Mouse (Mus musculus) forebrain, embryonic 11.5 days (tissue): ENCODE data around the gene Hormad2. TPM values are rescaled to one million over a fixed set of nuclear protein-coding genes. Genes with fewer than 3 reads are reported as not detected.

Source experiments
- ATAC-seq: fragments of 200-750 bp; cut with Nextera tagmentation; replicated peaks from 2 replicates; pipeline ENCODE4 v1.8.0; 2017; ENCODE audit warnings: moderate TSS enrichment; ENCODE audit not compliant: low FRiP score
- DNase-seq: peaks from one replicate; pipeline ENCODE4 v3.0.0-alpha.2; 2017; ENCODE audit warnings: low spot score
- H3K27ac ChIP-seq: fragments of 300-500 bp; sonication (generic); 2 replicates; pipeline ENCODE4 v1.5.1; 2014; ENCODE audit warnings: low read depth, low read length
- H3K27me3 ChIP-seq: fragments of 300-500 bp; sonication (generic); 2 replicates; pipeline ENCODE4 v1.6.1; 2014; ENCODE audit warnings: mild to moderate bottlenecking, low read length, mixed read lengths; ENCODE audit not compliant: control insufficient read depth, insufficient read depth
- H3K36me3 ChIP-seq: fragments of 300-500 bp; sonication (generic); 2 replicates; pipeline ENCODE4 v1.6.1; 2014; ENCODE audit warnings: mild to moderate bottlenecking, low read length, moderate library complexity, mixed read lengths; ENCODE audit not compliant: control insufficient read depth, insufficient read depth
- H3K4me1 ChIP-seq: fragments of 300-500 bp; sonication (generic); replicated peaks from 2 replicates; pipeline ENCODE4 v1.6.1; 2014; ENCODE audit warnings: low read length, mixed read lengths; ENCODE audit not compliant: control insufficient read depth, insufficient read depth
- H3K4me2 ChIP-seq: fragments of 300-500 bp; sonication (generic); 2 replicates; pipeline ENCODE4 v1.6.1; 2014; ENCODE audit warnings: low read depth, mild to moderate bottlenecking, low read length, moderate library complexity, mixed read lengths; ENCODE audit not compliant: severe bottlenecking
- H3K4me3 ChIP-seq: fragments of 300-500 bp; sonication (generic); 2 replicates; pipeline ENCODE4 v1.5.1; 2014; ENCODE audit warnings: low read depth, low read length
- H3K9ac ChIP-seq: fragments of 300-500 bp; sonication (generic); 2 replicates; pipeline ENCODE4 v1.6.1; 2014; ENCODE audit warnings: low read length
- H3K9me3 ChIP-seq: fragments of 300-500 bp; sonication (generic); 2 replicates; pipeline ENCODE4 v1.6.1; 2016; ENCODE audit warnings: low read length, mixed read lengths; ENCODE audit not compliant: control insufficient read depth
- WGBS: fragments of 180-500 bp; shearing (Covaris S2); extraction: QIAGEN DNeasy Blood & Tissue Kit; methylation state at CpG from one replicate; pipeline ENCODE4 v1.1.7; 2014; 5-methylcytosine and 5-hydroxymethylcytosine counted together
- polyA plus RNA-seq: library from polyadenylated mRNA; unstranded; fragments of >200 nt; fragmentation: Nextera tagmentation; extraction: Ambion mirVana; gene quantifications from 2 replicates; pipeline ENCODE4 v1.2.1, GENCODE M21; 2014

Hormad2 gene
- polyA plus RNA-seq, 1 experiment from 2014 or later: 0.57 TPM

GRCm38 (mm10) chr11:4472464-4473179 lies 31.7 kb upstream of the Hormad2 start:
- 81% methylated on average over 7 of the region's 7 CpGs for WGBS
- Histone ChIP-seq H3K4me1 (no peaks in the 10 kb centered on the region), H3K27ac (no peak overlapping the region), H3K36me3 (no peaks in the 10 kb centered on the region), H3K4me3 (no peak overlapping the region), H3K27me3 (no peaks in the 10 kb centered on the region), H3K9me3 (no peaks in the 10 kb centered on the region), H3K9ac (no peak overlapping the region), H3K4me2 (no peak overlapping the region)
- ATAC-seq: no peak
- no peak for DNase-seq

GRCm38 (mm10) chr11:4471734-4472133 lies 30.8 kb upstream of the Hormad2 start:
- DNase-seq (no peak), ATAC-seq (no peak)
- Histone ChIP-seq H3K27me3 (no peaks in the 10 kb centered on the region), H3K4me2 (no peak overlapping the region), H3K27ac (no peak overlapping the region), H3K36me3 (no peaks in the 10 kb centered on the region), H3K4me1 (no peaks in the 10 kb centered on the region), H3K4me3 (no peak overlapping the region), H3K9ac (no peak overlapping the region), H3K9me3 (no peaks in the 10 kb centered on the region)
- WGBS: 81% methylated on average over 5 of the region's 5 CpGs

GRCm38 (mm10) chr11:4471251-4471650 lies 30.3 kb upstream of the Hormad2 start:
- Histone ChIP-seq H3K36me3 (no peaks in the 10 kb centered on the region), H3K4me1 (no peaks in the 10 kb centered on the region), H3K27me3 (no peaks in the 10 kb centered on the region), H3K9ac (no peak overlapping the region), H3K4me2 (no peak overlapping the region), H3K27ac (no peak overlapping the region), H3K4me3 (no peak overlapping the region), H3K9me3 (no peaks in the 10 kb centered on the region)
- ATAC-seq (no peak), DNase-seq (no peak)

GRCm38 (mm10) chr11:4469091-4469490 lies 28.2 kb upstream of the Hormad2 start:
- no peak overlapping the region for H3K4me2 ChIP-seq
- H3K4me3 ChIP-seq: no peak overlapping the region
- H3K9me3 ChIP-seq: no peaks in the 10 kb centered on the region
- H3K4me1 ChIP-seq: no peaks in the 10 kb centered on the region
- no peak for DNase-seq
- no peak overlapping the region for H3K9ac ChIP-seq
- no peaks in the 10 kb centered on the region for H3K36me3 ChIP-seq
- WGBS: 68% methylated on average over 5 of the region's 5 CpGs
- H3K27ac ChIP-seq: no peak overlapping the region
- ATAC-seq: no peak
- H3K27me3 ChIP-seq: no peaks in the 10 kb centered on the region

GRCm38 (mm10) chr11:4467436-4467835 lies 26.5 kb upstream of the Hormad2 start:
- DNase-seq: no peak
- Histone ChIP-seq H3K4me2 (no peak overlapping the region), H3K4me1 (no peaks in the 10 kb centered on the region), H3K9me3 (no peaks in the 10 kb centered on the region), H3K9ac (no peak overlapping the region), H3K36me3 (no peaks in the 10 kb centered on the region), H3K4me3 (no peak overlapping the region), H3K27me3 (no peaks in the 10 kb centered on the region), H3K27ac (no peak overlapping the region)
- WGBS: 94% methylated on average over 1 of the region's 1 CpGs
- ATAC-seq: no peak

GRCm38 (mm10) chr11:4466191-4466590 lies 25.3 kb upstream of the Hormad2 start:
- no peak for ATAC-seq
- Histone ChIP-seq H3K9ac (no peak overlapping the region), H3K36me3 (no peaks in the 10 kb centered on the region), H3K4me1 (no peaks in the 10 kb centered on the region), H3K4me3 (no peak overlapping the region), H3K27ac (no peak overlapping the region), H3K27me3 (no peaks in the 10 kb centered on the region), H3K4me2 (no peak overlapping the region), H3K9me3 (no peaks in the 10 kb centered on the region)
- WGBS: 71% methylated on average over 4 of the region's 4 CpGs
- no peak for DNase-seq

- no peak for DNase-seq
- H3K27me3 ChIP-seq: no peaks in the 10 kb centered on the region
- H3K4me2 ChIP-seq: no peak overlapping the region
- H3K4me1 ChIP-seq: no peaks in the 10 kb centered on the region
- no peaks in the 10 kb centered on the region for H3K36me3 ChIP-seq
- no peak overlapping the region for H3K4me3 ChIP-seq
- WGBS: 88% methylated on average over 4 of the region's 4 CpGs
- no peak overlapping the region for H3K9ac ChIP-seq
- no peak overlapping the region for H3K27ac ChIP-seq
- no peaks in the 10 kb centered on the region for H3K9me3 ChIP-seq
- ATAC-seq: no peak
Observed at GRCm38 (mm10) chr11:4464616-4465015, 23.7 kb upstream of the Hormad2 start.

- ATAC-seq (no peak), DNase-seq (no peak)
- Histone ChIP-seq H3K27ac (no peak overlapping the region), H3K36me3 (no peaks in the 10 kb centered on the region), H3K4me1 (no peaks in the 10 kb centered on the region), H3K4me3 (no peak overlapping the region), H3K27me3 (no peaks in the 10 kb centered on the region), H3K4me2 (no peak overlapping the region), H3K9me3 (no peaks in the 10 kb centered on the region), H3K9ac (no peak overlapping the region)
- 76% methylated on average over 1 of the region's 1 CpGs for WGBS
Observed at GRCm38 (mm10) chr11:4464186-4464585, 23.3 kb upstream of the Hormad2 start.

- H3K27ac ChIP-seq: no peak overlapping the region
- ATAC-seq (no peak), DNase-seq (no peak)
- no peak overlapping the region for H3K9ac ChIP-seq
- 55% methylated on average over 2 of the region's 2 CpGs for WGBS
- H3K27me3 ChIP-seq: no peaks in the 10 kb centered on the region
- H3K4me2 ChIP-seq: no peak overlapping the region
- no peaks in the 10 kb centered on the region for H3K36me3 ChIP-seq
- H3K4me3 ChIP-seq: no peak overlapping the region
- no peaks in the 10 kb centered on the region for H3K9me3 ChIP-seq
- H3K4me1 ChIP-seq: no peaks in the 10 kb centered on the region
Observed at GRCm38 (mm10) chr11:4462868-4463267, 22.0 kb upstream of the Hormad2 start.
